15 mouse cellular contexts compared by ENCODE assay signal in genomic region chr2:135101943-135102342, GRCm38 (mm10).
"Had no signal": no experiment of that assay in that cellular context is flagged by ENCODE, and none has a peak within 500 bp of the region (broad histone marks: within the 10 kb centered on the region; RNA-seq: fewer than 3 reads in every experiment).

No protein-coding gene starts in this region.

- ATAC-seq: liver, postnatal 0 days had no signal

- DNase-seq: kidney, postnatal 36 days; layer of hippocampus, adult 9-11 months; layer of hippocampus, postnatal 36 days; liver; liver, embryonic 13.5 days; liver, postnatal 0 days; lung, postnatal 14 days; right cerebral cortex, adult 18-20 months; right cerebral cortex, postnatal 25 days; thymus, postnatal 4 days had no signal

- H3K4me1 ChIP-seq: liver, embryonic 13.5 days; lung, embryonic 15.5 days had no signal

- H3K36me3 ChIP-seq: limb, embryonic 12.5 days; liver, embryonic 13.5 days; lung, embryonic 15.5 days; neural tube, embryonic 12.5 days had no signal

- H3K9me3 ChIP-seq: limb, embryonic 12.5 days; liver, embryonic 13.5 days; lung, embryonic 15.5 days; neural tube, embryonic 12.5 days had no signal

- H3K27me3 ChIP-seq: limb, embryonic 12.5 days; liver, embryonic 13.5 days; lung, embryonic 15.5 days; neural tube, embryonic 12.5 days had no signal

- H3K9ac ChIP-seq: limb, embryonic 12.5 days; liver, embryonic 13.5 days; liver, postnatal 0 days; lung, embryonic 15.5 days; neural tube, embryonic 12.5 days had no signal

- H3K27ac ChIP-seq: kidney, postnatal 0 days; limb, embryonic 12.5 days; liver, embryonic 13.5 days; lung, embryonic 15.5 days; neural tube, embryonic 12.5 days had no signal

- H3K4me3 ChIP-seq: limb, embryonic 12.5 days; liver, embryonic 13.5 days; lung, embryonic 15.5 days; myocyte; neural tube, embryonic 12.5 days had no signal

- H3K4me2 ChIP-seq: limb, embryonic 12.5 days; liver, embryonic 13.5 days; lung, embryonic 15.5 days; neural tube, embryonic 12.5 days had no signal
